Mouse (Mus musculus): Measurements from ENCODE around the gene Pir.

- no peak for TF ChIP-seq TAL1 (IDR thresholded peaks at IDR 0.05; ENCODE audit: low read length)
- no peak for TF ChIP-seq GATA1 (IDR thresholded peaks at IDR 0.05; ENCODE audit: low read length)
Observed at GRCm38 (mm10) chrX:164313876-164314275, 44.7 kb downstream of the Pir start.
